Mouse (Mus musculus): ENCODE measurements around the gene Trim31. TPM values are rescaled to one million over a fixed set of nuclear protein-coding genes. Genes with fewer than 3 reads are reported as not detected.
"Not testable (repeated sequence)": the region's sequence is repeated elsewhere in the genome, so short reads cannot be mapped to it uniquely, and the experiment has no call there.

The Trim31 gene
- total RNA-seq (2021) = not detected
- long read RNA-seq, experiment 1 = 0 reads
- long read RNA-seq, experiment 2 = 0 reads

- DNase-seq (ENCODE audit: low spot score) = no peak
Measured at GRCm38 (mm10) chr17:36897552-36898205, at the start of gene Trim31. Trim31 (plus strand) TSS chr17:36898118.

- no peak for DNase-seq (ENCODE audit: low spot score)
Measured at GRCm38 (mm10) chr17:36848911-36849310, 49.0 kb upstream of the Trim31 start.

GRCm38 (mm10) chr17:36849992-36850391 lies 47.9 kb upstream of the Trim31 start:
- no peak for DNase-seq (ENCODE audit: low spot score)

- no peak for DNase-seq (ENCODE audit: low spot score)
Measured at GRCm38 (mm10) chr17:36851200-36851599, 46.7 kb upstream of the Trim31 start.

- no peak for DNase-seq (ENCODE audit: low spot score)
Measured at GRCm38 (mm10) chr17:36851627-36852026, 46.3 kb upstream of the Trim31 start.

GRCm38 (mm10) chr17:36855484-36855883 lies 42.4 kb upstream of the Trim31 start:
- DNase-seq (ENCODE audit: low spot score) = no peak

GRCm38 (mm10) chr17:36856236-36856635 lies 41.7 kb upstream of the Trim31 start:
- no peak for DNase-seq (ENCODE audit: low spot score)

GRCm38 (mm10) chr17:36858181-36858580 lies 39.7 kb upstream of the Trim31 start:
- no peak for DNase-seq (ENCODE audit: low spot score)

GRCm38 (mm10) chr17:36861680-36862079 lies 36.2 kb upstream of the Trim31 start:
- DNase-seq (ENCODE audit: low spot score) = no peak

- DNase-seq (ENCODE audit: low spot score) = no peak
Measured at GRCm38 (mm10) chr17:36866719-36867527, 31.0 kb upstream of the Trim31 start, which contains the start of gene Trim15. Trim15 (minus strand) TSS chr17:36867210.

- no peak for DNase-seq (ENCODE audit: low spot score)
Measured at GRCm38 (mm10) chr17:36868836-36869235, 29.1 kb upstream of the Trim31 start.

GRCm38 (mm10) chr17:36869284-36869954 lies 28.5 kb upstream of the Trim31 start, which contains the start of gene Trim10:
Trim10 (plus strand) TSS chr17:36869574.
- no peak for DNase-seq (ENCODE audit: low spot score)

GRCm38 (mm10) chr17:36869955-36870810 lies 27.7 kb upstream of the Trim31 start:
- no peak for DNase-seq (ENCODE audit: low spot score)

GRCm38 (mm10) chr17:36874636-36875035 lies 23.3 kb upstream of the Trim31 start:
- no peak for DNase-seq (ENCODE audit: low spot score)

GRCm38 (mm10) chr17:36883350-36883749 lies 14.6 kb upstream of the Trim31 start:
- no peak for DNase-seq (ENCODE audit: low spot score)

- no peak for DNase-seq (ENCODE audit: low spot score)
Measured at GRCm38 (mm10) chr17:36885132-36885790, 12.7 kb upstream of the Trim31 start.

GRCm38 (mm10) chr17:36890073-36890903 lies 7.6 kb upstream of the Trim31 start, which contains the start of gene Trim40:
Trim40 (minus strand) TSS chr17:36890123.
- no peak for DNase-seq (ENCODE audit: low spot score)

GRCm38 (mm10) chr17:36891496-36891895 lies 6.4 kb upstream of the Trim31 start:
- DNase-seq (ENCODE audit: low spot score) = not testable (repeated sequence)

GRCm38 (mm10) chr17:36892362-36892761 lies 5.6 kb upstream of the Trim31 start:
- peak; percentile 8 for DNase-seq (ENCODE audit: low spot score)

GRCm38 (mm10) chr17:36893387-36893786 lies 4.5 kb upstream of the Trim31 start:
- no peak for DNase-seq (ENCODE audit: low spot score)

Measured in gastrocnemius, adult 18-20 months (tissue).